Mouse (Mus musculus): ENCODE data around the gene C87436. TPM values are rescaled to one million over a fixed set of nuclear protein-coding genes. Genes with fewer than 3 reads are reported as not detected.

C87436 gene
- polyA plus RNA-seq, 1 experiment from 2014 or later = 23.3 TPM

GRCm38 (mm10) chr6:86507116-86507515 is 68.9 kb downstream of the C87436 start:
- Histone ChIP-seq H3K9ac (ENCODE audit: low read depth, low read length) (no peak overlapping the region), H3K36me3 (ENCODE audit: control insufficient read depth, insufficient read depth, low read length) (no peaks in the 10 kb centered on the region), H3K27me3 (ENCODE audit: control insufficient read depth, insufficient read depth, low read length) (no peaks in the 10 kb centered on the region), H3K27ac (ENCODE audit: low read depth, low read length) (no peak overlapping the region), H3K4me3 (ENCODE audit: low read length) (no peak overlapping the region), H3K9me3 (ENCODE audit: control insufficient read depth, low read length) (no peaks in the 10 kb centered on the region), H3K4me1 (ENCODE audit: control insufficient read depth, insufficient read depth, low read length) (no peaks in the 10 kb centered on the region), H3K4me2 (replicated peaks; ENCODE audit: low read depth, low read length) (no peak overlapping the region)
- no peak for ATAC-seq (ENCODE audit: low FRiP score, low TSS enrichment)

DNA sequence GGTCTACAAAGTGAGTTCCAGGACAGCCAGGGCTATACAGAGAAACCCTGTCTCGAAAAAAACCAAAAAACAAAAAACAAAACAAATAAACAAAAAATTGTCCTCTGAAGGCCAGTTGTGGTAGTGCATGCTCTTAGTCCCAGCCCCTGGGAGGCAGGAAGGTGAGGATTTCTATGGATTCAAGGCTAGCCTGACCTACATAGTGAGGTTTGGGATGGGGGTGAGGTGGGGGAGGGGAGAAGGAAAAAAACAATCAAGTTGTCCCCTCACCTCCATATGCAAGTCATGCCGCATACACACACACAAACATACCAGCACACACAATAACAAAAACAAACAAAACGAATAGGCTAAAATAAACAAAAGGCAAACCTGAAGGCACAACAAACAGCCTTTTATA is 70.6 kb downstream of the C87436 start:
- no peak overlapping the region for H3K9ac ChIP-seq (ENCODE audit: low read depth, low read length)
- 74% methylated on average over 3 of the region's 3 CpGs for WGBS

DNA sequence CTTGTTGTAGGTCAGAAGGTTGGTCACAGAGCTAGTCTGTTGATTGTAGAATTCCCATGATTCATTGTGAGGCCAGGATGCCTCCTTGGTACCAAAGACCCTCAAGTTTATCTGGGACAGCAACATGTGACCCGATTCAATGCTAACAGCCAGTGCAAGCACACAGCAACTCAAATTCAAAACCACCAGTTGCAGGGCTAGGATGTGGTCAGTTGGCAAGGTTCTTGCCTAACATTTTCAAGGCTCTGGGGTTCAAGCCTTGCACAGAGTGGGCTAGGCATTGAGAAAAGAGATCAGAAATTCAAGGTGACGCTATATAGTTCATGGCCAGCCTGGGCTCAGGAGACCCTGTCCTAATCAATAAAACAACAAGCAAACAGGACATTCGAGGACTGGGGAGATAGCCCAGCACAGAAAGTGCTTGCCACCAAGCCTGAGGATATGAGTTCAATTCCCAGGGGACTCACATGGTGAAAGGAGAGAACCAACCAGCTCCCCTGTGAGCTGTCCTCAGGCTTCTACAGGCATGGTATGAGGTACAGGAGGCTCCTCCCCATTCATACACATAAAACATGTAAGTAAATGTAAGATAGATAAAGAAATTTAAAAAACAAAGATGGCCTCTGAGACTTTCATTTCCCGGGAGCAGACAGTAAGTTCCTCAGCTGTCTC is 71.2 kb downstream of the C87436 start:
- ATAC-seq (ENCODE audit: low FRiP score, low TSS enrichment) = no peak
- H3K27me3 ChIP-seq (ENCODE audit: control insufficient read depth, insufficient read depth, low read length) = no peaks in the 10 kb centered on the region
- H3K9ac ChIP-seq (ENCODE audit: low read depth, low read length) = no peak overlapping the region
- WGBS = 87% methylated on average over 4 of the region's 4 CpGs
- no peak overlapping the region for H3K4me3 ChIP-seq (ENCODE audit: low read length)
- no peaks in the 10 kb centered on the region for H3K9me3 ChIP-seq (ENCODE audit: control insufficient read depth, low read length)
- no peaks in the 10 kb centered on the region for H3K36me3 ChIP-seq (ENCODE audit: control insufficient read depth, insufficient read depth, low read length)
- no peaks in the 10 kb centered on the region for H3K4me1 ChIP-seq (ENCODE audit: control insufficient read depth, insufficient read depth, low read length)
- H3K4me2 ChIP-seq (replicated peaks; ENCODE audit: low read depth, low read length) = no peak overlapping the region
- no peak overlapping the region for H3K27ac ChIP-seq (ENCODE audit: low read depth, low read length)

More for the DNA sequence above, 70.6 kb downstream of the C87436 start:
- Histone ChIP-seq H3K4me2 (replicated peaks; ENCODE audit: low read depth, low read length) (no peak overlapping the region), H3K4me1 (ENCODE audit: control insufficient read depth, insufficient read depth, low read length) (no peaks in the 10 kb centered on the region), H3K4me3 (ENCODE audit: low read length) (no peak overlapping the region), H3K9me3 (ENCODE audit: control insufficient read depth, low read length) (no peaks in the 10 kb centered on the region), H3K27me3 (ENCODE audit: control insufficient read depth, insufficient read depth, low read length) (no peaks in the 10 kb centered on the region), H3K36me3 (ENCODE audit: control insufficient read depth, insufficient read depth, low read length) (no peaks in the 10 kb centered on the region), H3K27ac (ENCODE audit: low read depth, low read length) (no peak overlapping the region)
- no peak for ATAC-seq (ENCODE audit: low FRiP score, low TSS enrichment)

- no peak overlapping the region for H3K4me3 ChIP-seq (ENCODE audit: low read length)
- ATAC-seq (ENCODE audit: low FRiP score, low TSS enrichment) = no peak
- no peak overlapping the region for H3K4me2 ChIP-seq (replicated peaks; ENCODE audit: low read depth, low read length)
- no peak overlapping the region for H3K27ac ChIP-seq (ENCODE audit: low read depth, low read length)
- H3K4me1 ChIP-seq (ENCODE audit: control insufficient read depth, insufficient read depth, low read length) = no peaks in the 10 kb centered on the region
- no peak overlapping the region for H3K9ac ChIP-seq (ENCODE audit: low read depth, low read length)
- WGBS = 64% methylated on average over 3 of the region's 3 CpGs
- no peaks in the 10 kb centered on the region for H3K36me3 ChIP-seq (ENCODE audit: control insufficient read depth, insufficient read depth, low read length)
- no peaks in the 10 kb centered on the region for H3K9me3 ChIP-seq (ENCODE audit: control insufficient read depth, low read length)
- no peaks in the 10 kb centered on the region for H3K27me3 ChIP-seq (ENCODE audit: control insufficient read depth, insufficient read depth, low read length)
Observed at GRCm38 (mm10) chr6:86509866-86510200, 71.7 kb downstream of the C87436 start.

DNA sequence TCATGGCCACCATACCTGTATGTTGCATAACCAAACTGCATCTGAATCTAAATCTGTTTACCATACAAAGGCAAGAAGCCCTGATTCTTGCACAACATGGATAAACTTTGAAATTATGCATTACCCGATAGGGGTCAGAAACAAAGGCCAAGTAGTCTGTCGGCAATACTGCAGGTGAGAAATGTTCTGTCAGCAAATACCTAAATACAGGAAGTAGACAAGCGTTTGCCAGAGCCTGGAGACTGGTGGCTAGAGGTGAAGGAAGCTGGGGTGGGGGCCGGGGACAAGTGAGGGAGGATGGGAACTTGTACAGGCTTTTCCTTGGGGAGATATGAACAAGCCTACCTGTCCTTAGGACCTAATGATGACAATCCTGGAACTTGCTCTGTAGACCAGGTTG is 72.8 kb downstream of the C87436 start:
- Histone ChIP-seq H3K36me3 (ENCODE audit: control insufficient read depth, insufficient read depth, low read length) (no peaks in the 10 kb centered on the region), H3K9me3 (ENCODE audit: control insufficient read depth, low read length) (no peaks in the 10 kb centered on the region), H3K9ac (ENCODE audit: low read depth, low read length) (no peak overlapping the region), H3K27ac (ENCODE audit: low read depth, low read length) (no peak overlapping the region), H3K4me2 (replicated peaks; ENCODE audit: low read depth, low read length) (no peak overlapping the region), H3K4me1 (ENCODE audit: control insufficient read depth, insufficient read depth, low read length) (no peaks in the 10 kb centered on the region), H3K4me3 (ENCODE audit: low read length) (no peak overlapping the region), H3K27me3 (ENCODE audit: control insufficient read depth, insufficient read depth, low read length) (no peaks in the 10 kb centered on the region)
- 70% methylated on average over 4 of the region's 4 CpGs for WGBS
- no peak for ATAC-seq (ENCODE audit: low FRiP score, low TSS enrichment)

DNA sequence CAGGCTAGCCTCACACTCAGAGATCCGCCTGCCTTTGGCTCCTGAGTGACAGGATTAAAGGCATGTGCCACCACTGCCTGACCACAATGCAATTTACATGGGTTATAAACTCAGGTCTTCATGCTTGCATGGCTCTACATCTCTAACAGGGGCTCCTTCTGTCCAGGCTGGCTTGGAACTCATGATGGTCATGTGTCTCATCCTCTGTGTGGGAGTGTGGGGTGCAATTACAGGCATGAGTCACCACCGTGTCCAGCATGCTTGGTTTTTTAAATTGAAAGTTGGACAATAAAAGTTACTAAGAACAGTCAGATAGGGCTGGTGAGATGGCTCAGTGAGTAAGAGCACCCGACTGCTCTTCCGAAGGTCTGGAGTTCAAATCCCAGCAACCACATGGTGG is 75.1 kb downstream of the C87436 start:
- Histone ChIP-seq H3K4me1 (ENCODE audit: control insufficient read depth, insufficient read depth, low read length) (no peaks in the 10 kb centered on the region), H3K9ac (ENCODE audit: low read depth, low read length) (no peak overlapping the region), H3K4me2 (replicated peaks; ENCODE audit: low read depth, low read length) (no peak overlapping the region), H3K9me3 (ENCODE audit: control insufficient read depth, low read length) (no peaks in the 10 kb centered on the region), H3K27ac (ENCODE audit: low read depth, low read length) (no peak overlapping the region), H3K36me3 (ENCODE audit: control insufficient read depth, insufficient read depth, low read length) (no peaks in the 10 kb centered on the region), H3K27me3 (ENCODE audit: control insufficient read depth, insufficient read depth, low read length) (no peaks in the 10 kb centered on the region), H3K4me3 (ENCODE audit: low read length) (no peak overlapping the region)
- no peak for ATAC-seq (ENCODE audit: low FRiP score, low TSS enrichment)
- 69% methylated on average over 4 of the region's 4 CpGs for WGBS

- 75% methylated on average over 1 of the region's 1 CpGs for WGBS
- H3K4me3 ChIP-seq (ENCODE audit: low read length) = no peak overlapping the region
- H3K4me1 ChIP-seq (ENCODE audit: control insufficient read depth, insufficient read depth, low read length) = no peaks in the 10 kb centered on the region
- H3K9ac ChIP-seq (ENCODE audit: low read depth, low read length) = no peak overlapping the region
- no peak overlapping the region for H3K4me2 ChIP-seq (replicated peaks; ENCODE audit: low read depth, low read length)
- no peaks in the 10 kb centered on the region for H3K9me3 ChIP-seq (ENCODE audit: control insufficient read depth, low read length)
- ATAC-seq (ENCODE audit: low FRiP score, low TSS enrichment) = no peak
- no peak overlapping the region for H3K27ac ChIP-seq (ENCODE audit: low read depth, low read length)
- H3K27me3 ChIP-seq (ENCODE audit: control insufficient read depth, insufficient read depth, low read length) = no peaks in the 10 kb centered on the region
- H3K36me3 ChIP-seq (ENCODE audit: control insufficient read depth, insufficient read depth, low read length) = no peaks in the 10 kb centered on the region
Observed at GRCm38 (mm10) chr6:86516021-86516420, 77.8 kb downstream of the C87436 start.

- 54% methylated on average over 3 of the region's 3 CpGs for WGBS
- H3K27me3 ChIP-seq (ENCODE audit: control insufficient read depth, insufficient read depth, low read length) = no peaks in the 10 kb centered on the region
- H3K36me3 ChIP-seq (ENCODE audit: control insufficient read depth, insufficient read depth, low read length) = peaks cover 9% of the 10 kb centered on the region
- H3K4me1 ChIP-seq (ENCODE audit: control insufficient read depth, insufficient read depth, low read length) = 0 out of 2 replicates have a peak, but pooled peaks cover 8% of the 10 kb centered on the region
- H3K27ac ChIP-seq (ENCODE audit: low read depth, low read length) = no peak overlapping the region
- H3K4me3 ChIP-seq (ENCODE audit: low read length) = no peak overlapping the region
- H3K9ac ChIP-seq (ENCODE audit: low read depth, low read length) = no peak overlapping the region
- H3K4me2 ChIP-seq (replicated peaks; ENCODE audit: low read depth, low read length) = no peak overlapping the region
- ATAC-seq (ENCODE audit: low FRiP score, low TSS enrichment) = no peak
- no peaks in the 10 kb centered on the region for H3K9me3 ChIP-seq (ENCODE audit: control insufficient read depth, low read length)
Observed at GRCm38 (mm10) chr6:86519767-86520345, 81.7 kb downstream of the C87436 start.

GRCm38 (mm10) chr6:86522001-86522911 is 84.1 kb downstream of the C87436 start:
- 86% methylated on average over 5 of the region's 5 CpGs for WGBS
- 0 out of 2 replicates have a peak, but pooled peaks cover 8% of the 10 kb centered on the region for H3K4me1 ChIP-seq (ENCODE audit: control insufficient read depth, insufficient read depth, low read length)
- peak overlapping the region; percentile 71; the same call in 1 of the 2 replicates for H3K4me3 ChIP-seq (ENCODE audit: low read length)
- H3K4me2 ChIP-seq (replicated peaks; ENCODE audit: low read depth, low read length) = peak overlapping the region; percentile 83
- peak overlapping the region; percentile 7; the same call in 1 of the 2 replicates for H3K27ac ChIP-seq (ENCODE audit: low read depth, low read length)
- H3K27me3 ChIP-seq (ENCODE audit: control insufficient read depth, insufficient read depth, low read length) = no peaks in the 10 kb centered on the region
- H3K9ac ChIP-seq (ENCODE audit: low read depth, low read length) = no peak overlapping the region; the same call in 1 of the 2 replicates
- H3K36me3 ChIP-seq (ENCODE audit: control insufficient read depth, insufficient read depth, low read length) = peaks cover 12% of the 10 kb centered on the region
- no peak for ATAC-seq (ENCODE audit: low FRiP score, low TSS enrichment)
- no peaks in the 10 kb centered on the region for H3K9me3 ChIP-seq (ENCODE audit: control insufficient read depth, low read length)

Data from kidney, embryonic 14.5 days (tissue).